Mouse (Mus musculus): ENCODE data around the gene Phactr4. TPM values are rescaled to one million over a fixed set of nuclear protein-coding genes. Genes with fewer than 3 reads are reported as not detected.

Gene Phactr4
- polyA plus RNA-seq, 1 experiment from 2014 or later: 27.5 TPM

- no peak overlapping the region for H3K9ac ChIP-seq (replicated peaks; ENCODE audit: low read depth, low read length)
- peak overlapping the region; percentile 87 for H3K4me3 ChIP-seq (ENCODE audit: low read depth, low read length)
- no peaks in the 10 kb centered on the region for H3K27me3 ChIP-seq (ENCODE audit: control insufficient read depth, insufficient read depth, low read length)
- H3K36me3 ChIP-seq (ENCODE audit: control insufficient read depth, insufficient read depth, low read length): peaks cover 2% of the 10 kb centered on the region; the same call in 1 of the 2 replicates
- no peaks in the 10 kb centered on the region for H3K9me3 ChIP-seq (ENCODE audit: control insufficient read depth, low read depth, low read length)
- WGBS: 48% methylated on average over 5 of the region's 5 CpGs
- no peak overlapping the region for H3K4me2 ChIP-seq (replicated peaks; ENCODE audit: low read depth, low read length)
- no peak overlapping the region for H3K27ac ChIP-seq (ENCODE audit: low read length)
- H3K4me1 ChIP-seq (ENCODE audit: control insufficient read depth, insufficient read depth, low read length): peaks cover 12% of the 10 kb centered on the region; the same call in 1 of the 2 replicates
- no peak for ATAC-seq (ENCODE audit: insufficient number of reproducible peaks, insufficient read depth, low FRiP score, low read depth)
These were observed 76.5 kb downstream of the Phactr4 start for GRCm38 (mm10) chr4:132345843-132346212.

GRCm38 (mm10) chr4:132345135-132345842, 77.0 kb downstream of the Phactr4 start:
- WGBS: under 1% methylated on average over 82 of the region's 83 CpGs
- peak overlapping the region; percentile 73 for H3K4me2 ChIP-seq (replicated peaks; ENCODE audit: low read depth, low read length)
- peak overlapping the region; percentile 87 for H3K4me3 ChIP-seq (ENCODE audit: low read depth, low read length)

DNA sequence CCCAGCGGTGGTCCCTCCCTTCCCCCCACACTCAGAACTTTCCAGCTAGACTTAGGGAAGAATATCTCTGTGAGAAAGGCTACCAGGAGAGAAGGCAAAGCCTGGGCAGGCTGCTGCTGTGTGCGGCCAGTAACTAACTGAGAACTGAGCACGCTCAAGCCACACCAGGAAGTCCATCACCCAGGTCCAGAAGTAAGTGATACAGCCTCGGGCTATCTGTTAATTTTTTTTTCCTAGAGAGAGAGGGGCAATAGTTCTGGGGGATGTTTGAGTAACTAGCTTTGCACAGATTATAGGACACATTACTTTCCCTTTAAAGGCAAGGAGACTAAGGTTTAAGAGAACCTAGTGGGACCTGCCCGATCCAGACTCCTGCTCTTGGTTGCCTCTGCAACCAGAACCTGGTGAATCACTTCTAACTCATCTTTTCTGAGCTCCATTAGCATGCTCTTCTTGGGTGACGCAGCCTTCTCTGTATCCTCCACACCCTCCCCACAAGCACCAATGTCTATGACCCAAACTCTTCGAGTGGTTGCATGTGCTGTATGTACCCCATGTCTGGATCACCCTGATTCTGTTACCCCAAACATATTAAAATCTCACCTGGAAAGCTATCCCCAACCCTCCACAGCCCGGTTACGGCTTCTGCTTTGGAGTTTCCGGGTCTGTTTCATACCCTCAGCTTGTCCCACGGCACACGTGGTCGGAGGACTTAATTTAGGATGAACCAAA, 77.7 kb downstream of the Phactr4 start:
- peak overlapping the region; percentile 73 for H3K4me2 ChIP-seq (replicated peaks; ENCODE audit: low read depth, low read length)
- H3K9ac ChIP-seq (replicated peaks; ENCODE audit: low read depth, low read length): peak overlapping the region; percentile 77
- no peak for ATAC-seq (ENCODE audit: insufficient number of reproducible peaks, insufficient read depth, low FRiP score, low read depth)
- peaks cover 2% of the 10 kb centered on the region; the same call in 1 of the 2 replicates for H3K36me3 ChIP-seq (ENCODE audit: control insufficient read depth, insufficient read depth, low read length)
- WGBS: 7% methylated on average over 13 of the region's 13 CpGs
- H3K9me3 ChIP-seq (ENCODE audit: control insufficient read depth, low read depth, low read length): no peaks in the 10 kb centered on the region
- no peak overlapping the region for H3K27ac ChIP-seq (ENCODE audit: low read length)
- peak overlapping the region; percentile 87 for H3K4me3 ChIP-seq (ENCODE audit: low read depth, low read length)
- H3K4me1 ChIP-seq (ENCODE audit: control insufficient read depth, insufficient read depth, low read length): peaks cover 12% of the 10 kb centered on the region; the same call in 1 of the 2 replicates
- H3K27me3 ChIP-seq (ENCODE audit: control insufficient read depth, insufficient read depth, low read length): no peaks in the 10 kb centered on the region

More at GRCm38 (mm10) chr4:132345135-132345842, 77.0 kb downstream of the Phactr4 start:
- H3K9ac ChIP-seq (replicated peaks; ENCODE audit: low read depth, low read length): peak overlapping the region; percentile 77
- peak; percentile 86 for ATAC-seq (ENCODE audit: insufficient number of reproducible peaks, insufficient read depth, low FRiP score, low read depth)
- peaks cover 12% of the 10 kb centered on the region; the same call in 1 of the 2 replicates for H3K4me1 ChIP-seq (ENCODE audit: control insufficient read depth, insufficient read depth, low read length)
- H3K36me3 ChIP-seq (ENCODE audit: control insufficient read depth, insufficient read depth, low read length): no peaks in the 10 kb centered on the region; the same call in 1 of the 2 replicates
- peak overlapping the region; percentile 52; the same call in 1 of the 2 replicates for H3K27ac ChIP-seq (ENCODE audit: low read length)
- no peaks in the 10 kb centered on the region for H3K27me3 ChIP-seq (ENCODE audit: control insufficient read depth, insufficient read depth, low read length)
- H3K9me3 ChIP-seq (ENCODE audit: control insufficient read depth, low read depth, low read length): no peaks in the 10 kb centered on the region

DNA sequence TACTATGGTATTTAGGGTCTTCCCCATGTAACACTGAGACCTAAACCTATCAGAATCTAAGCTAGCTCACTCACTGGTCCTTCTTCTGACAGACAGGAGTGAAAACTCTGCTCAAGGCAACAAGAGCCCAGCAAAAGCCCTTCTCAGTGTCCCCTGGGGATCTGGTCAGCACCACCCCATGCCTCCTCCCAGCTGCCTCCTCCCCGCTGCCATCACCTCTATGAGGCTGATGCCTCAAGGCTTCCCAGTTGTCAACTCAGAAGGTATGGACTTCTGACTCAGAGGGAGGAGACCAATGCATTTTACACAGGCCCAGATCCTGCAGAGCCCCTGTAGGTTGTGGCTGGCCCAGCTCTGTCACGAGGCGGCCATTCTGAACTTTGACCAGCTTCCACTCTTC, 80.8 kb downstream of the Phactr4 start:
- Histone ChIP-seq H3K4me3 (ENCODE audit: low read depth, low read length) (no peak overlapping the region), H3K9ac (replicated peaks; ENCODE audit: low read depth, low read length) (no peak overlapping the region), H3K4me2 (replicated peaks; ENCODE audit: low read depth, low read length) (no peak overlapping the region), H3K27me3 (ENCODE audit: control insufficient read depth, insufficient read depth, low read length) (no peaks in the 10 kb centered on the region), H3K27ac (ENCODE audit: low read length) (no peak overlapping the region), H3K4me1 (ENCODE audit: control insufficient read depth, insufficient read depth, low read length) (peaks cover 12% of the 10 kb centered on the region; the same call in 1 of the 2 replicates), H3K9me3 (ENCODE audit: control insufficient read depth, low read depth, low read length) (no peaks in the 10 kb centered on the region), H3K36me3 (ENCODE audit: control insufficient read depth, insufficient read depth, low read length) (peaks cover 23% of the 10 kb centered on the region)
- WGBS: 88% methylated on average over 3 of the region's 3 CpGs
- ATAC-seq (ENCODE audit: insufficient number of reproducible peaks, insufficient read depth, low FRiP score, low read depth): no peak

DNA sequence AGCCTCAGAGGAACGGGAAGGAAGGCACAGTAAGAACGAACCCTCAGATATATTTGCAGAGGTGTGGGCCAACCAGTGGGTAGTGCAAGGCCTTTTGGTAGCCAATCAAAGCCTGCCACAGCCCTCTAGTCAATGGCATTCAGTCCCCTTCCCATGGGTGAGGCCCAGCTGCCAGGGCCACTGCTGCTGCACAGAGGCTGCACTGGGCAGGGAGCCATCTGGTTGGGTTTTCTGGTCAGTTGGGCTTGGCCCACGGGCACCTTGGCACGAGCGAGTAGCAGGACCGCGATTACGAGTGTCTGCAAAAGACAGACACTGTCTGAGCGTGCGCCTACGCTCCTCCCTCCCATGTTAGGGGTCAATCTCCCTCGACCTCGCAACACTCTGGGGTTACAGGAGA, 83.3 kb downstream of the Phactr4 start:
- H3K27me3 ChIP-seq (ENCODE audit: control insufficient read depth, insufficient read depth, low read length): no peaks in the 10 kb centered on the region
- H3K4me3 ChIP-seq (ENCODE audit: low read depth, low read length): no peak overlapping the region
- 93% methylated on average over 13 of the region's 13 CpGs for WGBS
- H3K9ac ChIP-seq (replicated peaks; ENCODE audit: low read depth, low read length): no peak overlapping the region
- no peak overlapping the region for H3K4me2 ChIP-seq (replicated peaks; ENCODE audit: low read depth, low read length)
- H3K27ac ChIP-seq (ENCODE audit: low read length): no peak overlapping the region
- no peak for ATAC-seq (ENCODE audit: insufficient number of reproducible peaks, insufficient read depth, low FRiP score, low read depth)
- peaks cover 7% of the 10 kb centered on the region; the same call in 1 of the 2 replicates for H3K4me1 ChIP-seq (ENCODE audit: control insufficient read depth, insufficient read depth, low read length)
- peaks cover 43% of the 10 kb centered on the region for H3K36me3 ChIP-seq (ENCODE audit: control insufficient read depth, insufficient read depth, low read length)
- no peaks in the 10 kb centered on the region for H3K9me3 ChIP-seq (ENCODE audit: control insufficient read depth, low read depth, low read length)

DNA sequence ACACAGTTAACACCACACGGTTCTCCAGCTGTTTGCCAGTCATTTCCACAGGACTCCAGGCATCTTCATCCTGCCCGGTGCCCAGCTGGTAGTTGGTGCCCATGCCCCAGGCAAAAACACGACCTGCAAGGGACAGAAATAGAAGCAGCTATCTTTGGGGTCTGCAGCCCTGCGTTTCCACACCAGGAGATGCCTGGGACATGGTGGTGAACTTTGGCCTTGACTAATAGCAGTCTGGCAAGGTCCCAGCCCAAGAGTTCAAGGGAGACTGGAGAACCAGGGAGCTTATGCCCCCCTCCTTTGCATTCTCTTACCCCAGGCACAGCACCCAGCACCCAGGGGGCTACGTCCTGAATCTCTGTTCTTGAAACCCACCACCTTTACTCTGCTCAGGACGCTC, 89.4 kb downstream of the Phactr4 start:
- ATAC-seq (ENCODE audit: insufficient number of reproducible peaks, insufficient read depth, low FRiP score, low read depth): no peak
- Histone ChIP-seq H3K4me3 (ENCODE audit: low read depth, low read length) (no peak overlapping the region), H3K4me2 (replicated peaks; ENCODE audit: low read depth, low read length) (no peak overlapping the region), H3K9me3 (ENCODE audit: control insufficient read depth, low read depth, low read length) (no peaks in the 10 kb centered on the region), H3K27me3 (ENCODE audit: control insufficient read depth, insufficient read depth, low read length) (no peaks in the 10 kb centered on the region), H3K36me3 (ENCODE audit: control insufficient read depth, insufficient read depth, low read length) (peaks cover 47% of the 10 kb centered on the region), H3K27ac (ENCODE audit: low read length) (no peak overlapping the region), H3K4me1 (ENCODE audit: control insufficient read depth, insufficient read depth, low read length) (0 out of 2 replicates have a peak, but pooled peaks cover 8% of the 10 kb centered on the region), H3K9ac (replicated peaks; ENCODE audit: low read depth, low read length) (no peak overlapping the region)
- 85% methylated on average over 6 of the region's 6 CpGs for WGBS

- Histone ChIP-seq H3K4me2 (replicated peaks; ENCODE audit: low read depth, low read length) (no peak overlapping the region), H3K4me3 (ENCODE audit: low read depth, low read length) (no peak overlapping the region), H3K4me1 (ENCODE audit: control insufficient read depth, insufficient read depth, low read length) (0 out of 2 replicates have a peak, but pooled peaks cover 8% of the 10 kb centered on the region), H3K9me3 (ENCODE audit: control insufficient read depth, low read depth, low read length) (no peaks in the 10 kb centered on the region), H3K36me3 (ENCODE audit: control insufficient read depth, insufficient read depth, low read length) (peaks cover 39% of the 10 kb centered on the region), H3K9ac (replicated peaks; ENCODE audit: low read depth, low read length) (no peak overlapping the region), H3K27ac (ENCODE audit: low read length) (no peak overlapping the region), H3K27me3 (ENCODE audit: control insufficient read depth, insufficient read depth, low read length) (no peaks in the 10 kb centered on the region)
- 77% methylated on average over 3 of the region's 3 CpGs for WGBS
- ATAC-seq (ENCODE audit: insufficient number of reproducible peaks, insufficient read depth, low FRiP score, low read depth): no peak
These were observed 90.3 kb downstream of the Phactr4 start for GRCm38 (mm10) chr4:132331960-132332359.

- Histone ChIP-seq H3K4me2 (replicated peaks; ENCODE audit: low read depth, low read length) (peak overlapping the region; percentile 83), H3K9ac (replicated peaks; ENCODE audit: low read depth, low read length) (peak overlapping the region; percentile 82; the same call in 1 of the 2 replicates), H3K27ac (ENCODE audit: low read length) (peak overlapping the region; percentile 87), H3K4me1 (ENCODE audit: control insufficient read depth, insufficient read depth, low read length) (0 out of 2 replicates have a peak, but pooled peaks cover 8% of the 10 kb centered on the region), H3K4me3 (ENCODE audit: low read depth, low read length) (peak overlapping the region; percentile 79), H3K9me3 (ENCODE audit: control insufficient read depth, low read depth, low read length) (no peaks in the 10 kb centered on the region), H3K27me3 (ENCODE audit: control insufficient read depth, insufficient read depth, low read length) (no peaks in the 10 kb centered on the region), H3K36me3 (ENCODE audit: control insufficient read depth, insufficient read depth, low read length) (peaks cover 40% of the 10 kb centered on the region)
- no peak; the same call in 1 of the 2 replicates for ATAC-seq (ENCODE audit: insufficient number of reproducible peaks, insufficient read depth, low FRiP score, low read depth)
- 7% methylated on average over 10 of the region's 10 CpGs for WGBS
These were observed 92.4 kb downstream of the Phactr4 start for GRCm38 (mm10) chr4:132329835-132330354.
